ENCODE assay signal across 8 mouse cellular contexts in the genomic region with DNA sequence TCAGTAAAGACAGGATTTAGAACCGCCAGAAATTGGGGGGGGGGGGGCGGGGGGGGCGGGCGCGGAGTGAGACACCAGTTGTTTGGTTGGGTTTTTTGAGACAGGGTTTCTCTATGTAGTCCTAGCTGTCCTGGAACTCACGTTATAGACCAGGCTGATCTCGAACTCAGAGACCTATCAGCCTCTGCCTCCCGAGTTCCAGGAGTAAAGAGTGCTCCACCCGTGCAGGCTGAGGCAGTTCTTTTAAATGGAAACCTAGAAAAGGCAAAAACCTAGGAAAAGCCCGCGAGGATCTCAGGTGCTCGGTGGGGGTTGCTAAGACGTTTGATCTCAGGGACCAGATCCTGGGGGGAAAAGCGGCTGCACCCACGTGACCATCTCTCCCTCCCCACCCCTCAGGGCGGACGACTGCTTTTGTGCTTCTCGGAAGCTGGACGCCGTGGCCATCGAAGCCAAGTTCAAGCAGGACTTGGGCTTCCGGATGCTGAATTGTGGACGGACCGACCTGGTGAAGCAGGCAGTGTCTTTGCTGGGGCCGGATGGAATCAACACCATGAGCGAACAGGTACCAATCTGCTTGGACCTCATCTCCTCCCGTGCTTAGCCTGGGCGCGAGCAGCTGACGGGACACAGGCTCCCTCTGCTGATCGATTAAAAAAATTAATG.
DNase-seq lines count a peak whose midpoint lies in the region; ATAC-seq lines count a peak whose summit lies in the region.

No protein-coding gene starts in this region.

- DNase-seq in gastrocnemius, postnatal 14 days = peak; percentile 46
- DNase-seq in left cerebral cortex, postnatal 10 days (ENCODE audit: extremely low spot score in 1 of 2, low spot score in 2 of 2) = peak; percentile 52 to 57
- DNase-seq in right cerebral cortex, postnatal 10 days (ENCODE audit: low spot score in 2 of 2) = peak; percentile 73 to 78
- no peak for DNase-seq in spleen, adult 12 weeks (ENCODE audit: low spot score)

- peak; percentile 78 for ATAC-seq in activated CD4-positive, CD25-positive, alpha-beta regulatory T cell, adult 4 months
- ATAC-seq in common myeloid progenitor, adult 5-6 weeks (replicated peaks; ENCODE audit: low read depth, poor library complexity, severe bottlenecking) = peak; percentile 71
- peak; percentile 75; the same call in 1 of the 2 replicates for ATAC-seq in intestine, embryonic 15.5 days

- peak overlapping the region; percentile 23; the same call in 1 of the 2 replicates for H3K9ac ChIP-seq in intestine, embryonic 15.5 days

- no peaks in the 10 kb centered on the region for H3K9me3 ChIP-seq in intestine, embryonic 15.5 days
- no peaks in the 10 kb centered on the region for H3K9me3 ChIP-seq in megakaryocyte, embryonic 14.5 days

- intact Hi-C loops in gastrocnemius, postnatal 14 days (cut with DNase I; ENCODE audit: low total_unique reads) = loop anchor here (5.0 kb wide), 1 partner anchor 402 kb away; no protein-coding TSS in a partner anchor
- intact Hi-C loops in left cerebral cortex, postnatal 10 days (cut with DNase I) = loop anchor here (5.0 to 10.0 kb wide), 2 partner anchors 240 to 402 kb away; partner anchors contain the start of gene Btbd11

- H3K4me2 ChIP-seq in intestine, embryonic 15.5 days (replicated peaks) = peak overlapping the region; percentile 93

- H3K27me3 ChIP-seq in intestine, embryonic 15.5 days (replicated peaks) = no peaks in the 10 kb centered on the region
- peaks cover 15% of the 10 kb centered on the region for H3K27me3 ChIP-seq in megakaryocyte, embryonic 14.5 days (replicated peaks)

- H3K36me3 ChIP-seq in intestine, embryonic 15.5 days = no peaks in the 10 kb centered on the region
- no peaks in the 10 kb centered on the region for H3K36me3 ChIP-seq in megakaryocyte, embryonic 14.5 days (replicated peaks; ENCODE audit: low read length)

- peaks cover 3% of the 10 kb centered on the region; the same call in 1 of the 2 replicates for H3K4me1 ChIP-seq in intestine, embryonic 15.5 days (replicated peaks)
- peaks cover 8% of the 10 kb centered on the region; the same call in 1 of the 2 replicates for H3K4me1 ChIP-seq in megakaryocyte, embryonic 14.5 days

- H3K4me3 ChIP-seq in intestine, embryonic 15.5 days (replicated peaks) = peak overlapping the region; percentile 42
- peak overlapping the region; percentile 88 for H3K4me3 ChIP-seq in megakaryocyte, embryonic 14.5 days (replicated peaks)

- 3% methylated on average over 31 of the region's 31 CpGs for WGBS in intestine, embryonic 15.5 days

- H3K27ac ChIP-seq in intestine, embryonic 15.5 days = no peak overlapping the region
